Mouse (Mus musculus): Measurements from ENCODE around the gene Slc7a4. TPM values are rescaled to one million over a fixed set of nuclear protein-coding genes. Genes with fewer than 3 reads are reported as not detected.
"Not testable (repeated sequence)": the region's sequence is repeated elsewhere in the genome, so short reads cannot be mapped to it uniquely, and the experiment has no call there.

Gene Slc7a4
- polyA plus RNA-seq (2016; fragmentation: Nextera tagmentation; extraction: Ambion mirVana): 0.44 and 0.81 TPM in 2 replicates

- H3K27me3 ChIP-seq (ENCODE audit: low read depth, poor library complexity, severe bottlenecking): peaks cover 10% of the 10 kb centered on the region
- H3K27ac ChIP-seq: no peak within 1 kb of the TSS
- WGBS: 15% methylated on average over 8 of the region's 8 CpGs
- peak; percentile 44 for DNase-seq (ENCODE audit: low spot score)
- no peak within 1 kb of the TSS for H3K4me3 ChIP-seq
- no peaks in the 10 kb centered on the region for H3K36me3 ChIP-seq
- H3K9me3 ChIP-seq (replicated peaks): no peaks in the 10 kb centered on the region
- H3K4me1 ChIP-seq: no peaks in the 10 kb centered on the region
Observed at GRCm38 (mm10) chr16:17583064-17583463, at the start of gene Slc7a4. Gene Slc7a4, minus strand, starts transcription at chr16:17583214.

GRCm38 (mm10) chr16:17632580-17632979 is 49.6 kb upstream of the Slc7a4 start:
- Histone ChIP-seq H3K36me3 (peaks cover 98% of the 10 kb centered on the region), H3K27me3 (ENCODE audit: low read depth, poor library complexity, severe bottlenecking) (no peaks in the 10 kb centered on the region), H3K27ac (no peak overlapping the region), H3K4me3 (no peak overlapping the region), H3K9me3 (replicated peaks) (no peaks in the 10 kb centered on the region), H3K4me1 (no peaks in the 10 kb centered on the region)
- WGBS: 97% methylated on average over 2 of the region's 2 CpGs
- no peak for DNase-seq (ENCODE audit: low spot score)

GRCm38 (mm10) chr16:17626269-17626555 is 43.2 kb upstream of the Slc7a4 start:
- Histone ChIP-seq H3K4me1 (no peaks in the 10 kb centered on the region), H3K36me3 (peaks cover 100% of the 10 kb centered on the region), H3K9me3 (replicated peaks) (no peaks in the 10 kb centered on the region), H3K27ac (no peak overlapping the region), H3K27me3 (ENCODE audit: low read depth, poor library complexity, severe bottlenecking) (no peaks in the 10 kb centered on the region), H3K4me3 (no peak overlapping the region)
- 95% methylated on average over 5 of the region's 5 CpGs for WGBS
- no peak for DNase-seq (ENCODE audit: low spot score)

GRCm38 (mm10) chr16:17625488-17626268 is 42.7 kb upstream of the Slc7a4 start:
- no peaks in the 10 kb centered on the region for H3K27me3 ChIP-seq (ENCODE audit: low read depth, poor library complexity, severe bottlenecking)
- no peaks in the 10 kb centered on the region for H3K9me3 ChIP-seq (replicated peaks)
- H3K27ac ChIP-seq: no peak overlapping the region
- H3K36me3 ChIP-seq: peaks cover 96% of the 10 kb centered on the region
- no peak overlapping the region for H3K4me3 ChIP-seq
- WGBS: 77% methylated on average over 8 of the region's 8 CpGs
- DNase-seq (ENCODE audit: low spot score): no peak
- peaks cover 2% of the 10 kb centered on the region; the same call in 1 of the 2 replicates for H3K4me1 ChIP-seq

- Histone ChIP-seq H3K4me1 (peaks cover 16% of the 10 kb centered on the region; the same call in 1 of the 2 replicates), H3K27ac (no peak overlapping the region), H3K36me3 (peaks cover 59% of the 10 kb centered on the region), H3K9me3 (replicated peaks) (no peaks in the 10 kb centered on the region), H3K4me3 (no peak overlapping the region), H3K27me3 (ENCODE audit: low read depth, poor library complexity, severe bottlenecking) (no peaks in the 10 kb centered on the region)
- 91% methylated on average over 1 of the region's 1 CpGs for WGBS
- no peak for DNase-seq (ENCODE audit: low spot score)
Observed at GRCm38 (mm10) chr16:17621936-17622335, 38.9 kb upstream of the Slc7a4 start.

GRCm38 (mm10) chr16:17619198-17620105 is 36.4 kb upstream of the Slc7a4 start, which contains the start of gene Smpd4:
Gene Smpd4, plus strand, starts transcription at chr16:17619354.
- Histone ChIP-seq H3K4me3 (peak within 1 kb of the TSS; percentile 72), H3K4me1 (peaks cover 16% of the 10 kb centered on the region; the same call in 1 of the 2 replicates), H3K9me3 (replicated peaks) (no peaks in the 10 kb centered on the region), H3K36me3 (peaks cover 34% of the 10 kb centered on the region), H3K27ac (peak within 1 kb of the TSS; percentile 87), H3K27me3 (ENCODE audit: low read depth, poor library complexity, severe bottlenecking) (no peaks in the 10 kb centered on the region)
- WGBS: 3% methylated on average over 60 of the region's 60 CpGs
- peak; percentile 98 for DNase-seq (ENCODE audit: low spot score)

GRCm38 (mm10) chr16:17617922-17618565 is 35.0 kb upstream of the Slc7a4 start:
- no peak overlapping the region; the same call in 1 of the 2 replicates for H3K4me3 ChIP-seq
- H3K27me3 ChIP-seq (ENCODE audit: low read depth, poor library complexity, severe bottlenecking): no peaks in the 10 kb centered on the region
- WGBS: 20% methylated on average over 13 of the region's 13 CpGs
- H3K4me1 ChIP-seq: peaks cover 16% of the 10 kb centered on the region; the same call in 1 of the 2 replicates
- H3K36me3 ChIP-seq: peaks cover 20% of the 10 kb centered on the region
- peak; percentile 68 for DNase-seq (ENCODE audit: low spot score)
- no peaks in the 10 kb centered on the region for H3K9me3 ChIP-seq (replicated peaks)
- no peak overlapping the region for H3K27ac ChIP-seq

- 89% methylated on average over 5 of the region's 5 CpGs for WGBS
- H3K9me3 ChIP-seq (replicated peaks): no peaks in the 10 kb centered on the region
- peaks cover 16% of the 10 kb centered on the region; the same call in 1 of the 2 replicates for H3K4me1 ChIP-seq
- H3K36me3 ChIP-seq: peaks cover 2% of the 10 kb centered on the region
- H3K27ac ChIP-seq: no peak overlapping the region
- DNase-seq (ENCODE audit: low spot score): no peak
- H3K4me3 ChIP-seq: no peak overlapping the region
- no peaks in the 10 kb centered on the region for H3K27me3 ChIP-seq (ENCODE audit: low read depth, poor library complexity, severe bottlenecking)
Observed at GRCm38 (mm10) chr16:17616212-17616611, 33.2 kb upstream of the Slc7a4 start.

GRCm38 (mm10) chr16:17614740-17615139 is 31.7 kb upstream of the Slc7a4 start:
- not testable (repeated sequence) for H3K27me3 ChIP-seq (ENCODE audit: low read depth, poor library complexity, severe bottlenecking); H3K9me3 ChIP-seq (replicated peaks); H3K4me1 ChIP-seq; DNase-seq (ENCODE audit: low spot score); H3K27ac ChIP-seq; H3K36me3 ChIP-seq; H3K4me3 ChIP-seq
- 92% methylated on average over 6 of the region's 6 CpGs for WGBS

- WGBS: 82% methylated on average over 4 of the region's 4 CpGs
- H3K4me3 ChIP-seq: no peak overlapping the region
- DNase-seq (ENCODE audit: low spot score): no peak
Observed at GRCm38 (mm10) chr16:17611383-17611782, 28.4 kb upstream of the Slc7a4 start.

GRCm38 (mm10) chr16:17605684-17606083 is 22.7 kb upstream of the Slc7a4 start:
- DNase-seq (ENCODE audit: low spot score): no peak
- WGBS: 88% methylated on average over 5 of the region's 5 CpGs
- no peak overlapping the region for H3K27ac ChIP-seq
- H3K36me3 ChIP-seq: no peaks in the 10 kb centered on the region
- H3K4me3 ChIP-seq: no peak overlapping the region
- no peaks in the 10 kb centered on the region for H3K9me3 ChIP-seq (replicated peaks)
- H3K4me1 ChIP-seq: no peaks in the 10 kb centered on the region
- H3K27me3 ChIP-seq (ENCODE audit: low read depth, poor library complexity, severe bottlenecking): no peaks in the 10 kb centered on the region

More at GRCm38 (mm10) chr16:17611383-17611782, 28.4 kb upstream of the Slc7a4 start:
- no peaks in the 10 kb centered on the region for H3K9me3 ChIP-seq (replicated peaks)
- no peaks in the 10 kb centered on the region for H3K27me3 ChIP-seq (ENCODE audit: low read depth, poor library complexity, severe bottlenecking)
- H3K36me3 ChIP-seq: no peaks in the 10 kb centered on the region
- H3K4me1 ChIP-seq: no peaks in the 10 kb centered on the region
- no peak overlapping the region for H3K27ac ChIP-seq

- no peaks in the 10 kb centered on the region for H3K4me1 ChIP-seq
- no peak overlapping the region for H3K27ac ChIP-seq
- 80% methylated on average over 4 of the region's 4 CpGs for WGBS
- no peaks in the 10 kb centered on the region for H3K9me3 ChIP-seq (replicated peaks)
- H3K36me3 ChIP-seq: no peaks in the 10 kb centered on the region
- H3K27me3 ChIP-seq (ENCODE audit: low read depth, poor library complexity, severe bottlenecking): no peaks in the 10 kb centered on the region
- no peak overlapping the region for H3K4me3 ChIP-seq
- no peak for DNase-seq (ENCODE audit: low spot score)
Observed at GRCm38 (mm10) chr16:17604941-17605340, 21.9 kb upstream of the Slc7a4 start.

All from limb, embryonic 10.5 days (tissue).